Mouse (Mus musculus): ENCODE results near the gene Arsb. TPM values are rescaled to one million over a fixed set of nuclear protein-coding genes. Genes with fewer than 3 reads are reported as not detected.
"Not testable (repeated sequence)": the region's sequence is repeated elsewhere in the genome, so short reads cannot be mapped to it uniquely, and the experiment has no call there.

Arsb gene
- polyA plus RNA-seq, 1 experiment from 2014 or later = 7.6 TPM

DNA sequence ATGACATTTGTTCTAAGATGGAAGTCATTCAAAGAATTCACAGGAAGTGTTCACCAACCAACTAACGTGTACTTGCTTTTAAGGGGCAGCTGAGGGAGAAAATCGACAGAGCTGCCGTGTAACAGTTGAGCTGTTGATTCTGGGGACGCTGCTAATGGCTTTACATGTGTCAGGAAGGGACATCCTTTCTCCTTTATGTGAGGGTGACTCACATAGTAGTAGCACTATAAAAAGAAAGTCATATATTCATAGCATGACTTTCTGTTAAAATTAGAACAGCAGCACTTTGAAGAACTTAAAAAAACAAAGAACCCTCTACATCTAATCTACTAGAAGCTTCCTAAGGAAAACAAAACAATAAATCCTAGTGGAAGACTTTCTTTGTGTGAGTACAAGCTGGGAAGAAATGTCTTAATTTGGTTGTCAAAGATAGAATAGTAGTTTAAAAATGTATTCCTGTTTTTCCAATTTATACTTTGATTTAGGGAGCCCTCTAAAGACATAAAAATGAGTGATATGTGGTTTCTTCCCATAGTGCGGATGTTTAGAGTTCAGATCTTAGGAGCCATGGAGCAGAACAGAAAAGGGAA, 25.7 kb downstream of the Arsb start:
- H3K36me3 ChIP-seq = no peaks in the 10 kb centered on the region
- no peak for ATAC-seq (ENCODE audit: low FRiP score, low read depth)
- H3K9ac ChIP-seq = no peak overlapping the region
- no peaks in the 10 kb centered on the region for H3K27me3 ChIP-seq (replicated peaks)
- no peak overlapping the region for H3K4me2 ChIP-seq (replicated peaks)
- H3K4me3 ChIP-seq = no peak overlapping the region
- no peaks in the 10 kb centered on the region; the same call in 1 of the 2 replicates for H3K4me1 ChIP-seq
- H3K9me3 ChIP-seq = no peaks in the 10 kb centered on the region
- WGBS = 82% methylated on average over 5 of the region's 5 CpGs
- no peak overlapping the region for H3K27ac ChIP-seq

DNA sequence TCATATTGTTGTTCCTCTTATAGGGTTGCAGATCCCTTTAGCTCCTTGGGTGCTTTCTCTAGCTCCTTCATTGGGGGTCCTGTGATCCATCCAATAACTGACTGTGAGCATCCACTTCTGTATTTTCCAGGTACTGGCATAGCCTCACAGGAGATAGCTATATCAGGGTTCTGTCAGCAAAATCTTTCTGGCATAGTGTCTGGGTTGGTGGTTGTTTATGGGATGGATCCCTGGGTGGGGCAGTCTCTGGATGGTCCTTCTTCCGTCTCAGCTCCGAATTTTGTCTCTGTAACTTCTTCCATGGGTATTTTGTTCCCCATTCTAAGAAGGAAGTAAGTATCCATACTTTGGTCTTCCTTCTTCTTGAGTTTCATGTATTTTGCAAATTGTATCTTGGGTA, 38.9 kb downstream of the Arsb start:
- not testable (repeated sequence) for H3K27ac ChIP-seq; H3K4me3 ChIP-seq; H3K36me3 ChIP-seq; H3K9me3 ChIP-seq; H3K4me2 ChIP-seq (replicated peaks); H3K4me1 ChIP-seq; H3K9ac ChIP-seq; ATAC-seq (ENCODE audit: low FRiP score, low read depth); H3K27me3 ChIP-seq (replicated peaks)
- WGBS = 92% methylated on average over 2 of the region's 2 CpGs

DNA sequence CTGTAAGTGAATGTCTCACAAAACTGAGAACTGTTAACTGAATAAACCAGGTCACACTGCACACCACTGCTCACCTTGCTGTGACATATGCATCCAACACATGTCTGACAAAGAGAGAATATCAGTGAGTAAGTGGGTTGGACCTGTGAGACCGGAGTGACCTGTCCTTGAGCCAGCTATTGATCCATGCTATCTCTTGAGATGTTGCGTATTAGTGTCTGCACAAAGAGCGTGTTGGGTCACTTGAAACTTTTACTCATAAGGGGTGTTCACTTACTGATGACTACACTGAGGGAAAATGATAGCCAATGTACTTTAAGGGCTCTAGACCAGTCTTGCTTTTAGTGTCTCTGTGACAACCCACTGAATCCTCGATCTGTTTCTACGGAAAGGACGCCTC, 42.7 kb downstream of the Arsb start:
- 95% methylated on average over 6 of the region's 6 CpGs for WGBS
- Histone ChIP-seq H3K27me3 (replicated peaks) (no peaks in the 10 kb centered on the region), H3K4me2 (replicated peaks) (no peak overlapping the region), H3K9me3 (no peaks in the 10 kb centered on the region), H3K9ac (no peak overlapping the region), H3K36me3 (no peaks in the 10 kb centered on the region), H3K4me3 (no peak overlapping the region), H3K27ac (no peak overlapping the region), H3K4me1 (no peaks in the 10 kb centered on the region)
- no peak for ATAC-seq (ENCODE audit: low FRiP score, low read depth)

DNA sequence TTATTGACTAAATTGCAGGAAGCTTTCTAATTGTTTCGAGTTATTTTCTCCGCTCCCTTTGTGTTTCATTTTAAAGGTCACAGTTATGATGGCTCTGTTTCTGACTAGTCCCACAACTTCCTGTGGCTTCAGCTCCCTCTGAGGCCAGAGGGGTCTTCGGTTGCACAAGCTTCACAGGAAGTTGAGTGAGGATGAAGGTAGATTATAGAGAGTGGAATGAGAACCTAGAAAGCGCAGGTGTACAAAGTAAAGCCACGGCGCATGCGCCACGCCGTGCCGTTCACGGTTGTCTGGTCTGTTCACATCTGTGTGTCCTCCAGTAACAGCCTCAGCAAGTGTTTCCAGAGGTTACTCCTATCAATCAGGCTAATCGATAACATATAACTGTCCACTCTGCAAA, 43.2 kb downstream of the Arsb start:
- Histone ChIP-seq H3K4me2 (replicated peaks) (no peak overlapping the region), H3K27me3 (replicated peaks) (no peaks in the 10 kb centered on the region), H3K9me3 (0 out of 2 replicates have a peak, but pooled peaks cover 5% of the 10 kb centered on the region), H3K4me1 (no peaks in the 10 kb centered on the region), H3K36me3 (no peaks in the 10 kb centered on the region), H3K27ac (no peak overlapping the region), H3K4me3 (no peak overlapping the region), H3K9ac (no peak overlapping the region)
- 96% methylated on average over 12 of the region's 12 CpGs for WGBS
- no peak for ATAC-seq (ENCODE audit: low FRiP score, low read depth)

DNA sequence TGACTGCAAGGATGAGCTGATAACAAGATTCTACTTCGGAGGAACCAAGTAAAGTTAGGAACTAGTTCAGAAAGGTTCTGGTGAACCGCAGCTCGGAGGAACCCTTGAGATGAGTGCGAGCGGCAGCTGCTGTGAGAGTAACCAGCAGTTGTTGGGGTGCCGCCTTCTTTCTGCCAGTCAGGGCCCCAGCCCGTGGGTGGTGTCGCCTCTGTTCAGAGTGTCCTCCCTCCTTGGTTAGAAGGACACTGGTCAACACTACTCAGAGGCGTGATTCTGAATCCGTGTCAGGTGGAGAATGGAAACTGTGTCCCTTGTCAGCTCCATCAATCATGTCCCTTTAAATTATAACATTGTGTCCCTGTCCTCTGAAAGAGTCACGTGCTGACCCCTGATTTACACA, 43.7 kb downstream of the Arsb start:
- 0 out of 2 replicates have a peak, but pooled peaks cover 5% of the 10 kb centered on the region for H3K9me3 ChIP-seq
- ATAC-seq (ENCODE audit: low FRiP score, low read depth) = no peak
- 80% methylated on average over 11 of the region's 11 CpGs for WGBS

DNA sequence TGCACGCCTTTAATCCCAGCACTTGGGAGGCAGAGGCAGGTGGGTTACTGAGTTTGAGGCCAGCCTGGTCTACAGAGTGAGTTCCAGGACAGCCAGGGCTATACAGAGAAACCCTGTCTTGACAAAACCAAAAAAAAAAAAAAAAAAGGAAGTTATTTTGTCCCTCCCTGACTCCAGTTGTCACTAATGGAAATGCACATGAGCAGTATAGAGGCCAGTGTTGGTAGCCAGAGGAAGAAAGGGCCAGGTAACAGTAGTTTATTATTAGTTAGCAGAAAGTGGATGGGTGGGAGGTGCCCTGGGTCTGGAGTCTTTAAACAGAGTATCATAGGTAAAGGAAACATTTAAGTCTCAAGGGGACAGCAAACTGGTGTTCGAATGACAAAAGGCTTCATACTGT, 44.7 kb downstream of the Arsb start:
- Histone ChIP-seq H3K36me3 (no peaks in the 10 kb centered on the region), H3K9ac (no peak overlapping the region), H3K27ac (no peak overlapping the region), H3K4me1 (no peaks in the 10 kb centered on the region), H3K9me3 (0 out of 2 replicates have a peak, but pooled peaks cover 5% of the 10 kb centered on the region), H3K4me2 (replicated peaks) (no peak overlapping the region), H3K4me3 (no peak overlapping the region), H3K27me3 (replicated peaks) (no peaks in the 10 kb centered on the region)
- WGBS = 82% methylated on average over 2 of the region's 2 CpGs
- ATAC-seq (ENCODE audit: low FRiP score, low read depth) = no peak

More for the DNA sequence above, 43.7 kb downstream of the Arsb start:
- no peak overlapping the region for H3K27ac ChIP-seq
- H3K4me2 ChIP-seq (replicated peaks) = no peak overlapping the region
- H3K4me3 ChIP-seq = no peak overlapping the region
- H3K36me3 ChIP-seq = no peaks in the 10 kb centered on the region
- H3K4me1 ChIP-seq = no peaks in the 10 kb centered on the region
- H3K27me3 ChIP-seq (replicated peaks) = no peaks in the 10 kb centered on the region
- H3K9ac ChIP-seq = no peak overlapping the region

DNA sequence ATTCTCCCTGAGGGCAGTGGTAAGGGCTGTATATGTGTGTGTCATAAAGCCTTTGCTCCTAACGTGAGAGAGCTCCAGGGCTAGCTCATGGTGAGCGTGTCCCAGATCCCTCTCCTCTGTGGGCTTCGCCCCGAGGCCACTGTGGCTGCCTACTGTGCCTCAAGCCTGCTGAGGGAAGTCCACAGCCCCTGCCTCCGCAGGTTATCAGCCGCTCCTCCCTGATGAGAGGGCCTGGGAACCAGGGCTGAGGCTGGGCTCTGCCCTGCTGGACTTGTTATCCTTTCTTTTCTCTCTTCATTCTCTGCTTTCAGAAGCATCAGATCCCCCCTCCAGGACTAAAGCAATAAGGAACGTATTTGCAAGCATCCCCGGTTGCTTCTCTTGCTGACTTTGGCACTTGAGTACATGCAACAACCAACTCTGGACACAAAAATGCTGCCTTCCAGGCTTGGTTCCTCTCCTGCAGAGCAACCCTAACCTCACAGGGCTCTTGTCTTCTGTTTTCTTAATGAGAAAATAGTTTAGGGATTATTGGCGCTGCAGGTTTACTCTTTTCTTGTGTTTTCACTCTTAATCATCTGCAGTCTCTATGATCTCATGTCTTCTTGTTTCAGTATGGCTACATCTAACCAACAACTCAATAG, 45.4 kb downstream of the Arsb start:
- no peaks in the 10 kb centered on the region for H3K4me1 ChIP-seq
- no peak overlapping the region for H3K9ac ChIP-seq
- 0 out of 2 replicates have a peak, but pooled peaks cover 5% of the 10 kb centered on the region for H3K9me3 ChIP-seq
- no peaks in the 10 kb centered on the region for H3K27me3 ChIP-seq (replicated peaks)
- WGBS = 57% methylated on average over 9 of the region's 9 CpGs
- no peak overlapping the region for H3K27ac ChIP-seq
- H3K4me2 ChIP-seq (replicated peaks) = no peak overlapping the region
- ATAC-seq (ENCODE audit: low FRiP score, low read depth) = no peak
- H3K4me3 ChIP-seq = no peak overlapping the region
- no peaks in the 10 kb centered on the region for H3K36me3 ChIP-seq

DNA sequence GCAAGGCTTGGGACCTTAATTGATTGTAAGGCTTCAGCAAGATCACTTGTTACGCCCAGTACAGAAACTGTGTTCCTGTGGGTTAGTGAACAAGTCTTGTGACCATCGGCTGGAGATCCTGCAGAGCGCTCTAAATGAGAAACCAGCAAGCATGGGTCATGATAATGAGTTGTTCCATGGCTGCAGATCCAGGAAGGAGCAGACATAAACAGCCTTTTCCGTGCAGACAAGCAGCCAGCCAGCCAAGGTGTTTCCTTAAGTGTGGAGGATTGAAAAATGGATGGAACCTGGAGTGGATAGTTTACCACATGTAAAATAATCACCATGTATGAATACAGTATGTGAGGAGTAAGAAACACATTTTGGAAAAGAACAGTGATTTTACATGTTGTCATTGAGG, 48.7 kb downstream of the Arsb start:
- Histone ChIP-seq H3K9me3 (0 out of 2 replicates have a peak, but pooled peaks cover 5% of the 10 kb centered on the region), H3K27me3 (replicated peaks) (no peaks in the 10 kb centered on the region), H3K36me3 (no peaks in the 10 kb centered on the region), H3K4me2 (replicated peaks) (no peak overlapping the region), H3K9ac (no peak overlapping the region), H3K4me3 (no peak overlapping the region), H3K4me1 (no peaks in the 10 kb centered on the region), H3K27ac (no peak overlapping the region)
- 84% methylated on average over 4 of the region's 4 CpGs for WGBS
- no peak for ATAC-seq (ENCODE audit: low FRiP score, low read depth)

DNA sequence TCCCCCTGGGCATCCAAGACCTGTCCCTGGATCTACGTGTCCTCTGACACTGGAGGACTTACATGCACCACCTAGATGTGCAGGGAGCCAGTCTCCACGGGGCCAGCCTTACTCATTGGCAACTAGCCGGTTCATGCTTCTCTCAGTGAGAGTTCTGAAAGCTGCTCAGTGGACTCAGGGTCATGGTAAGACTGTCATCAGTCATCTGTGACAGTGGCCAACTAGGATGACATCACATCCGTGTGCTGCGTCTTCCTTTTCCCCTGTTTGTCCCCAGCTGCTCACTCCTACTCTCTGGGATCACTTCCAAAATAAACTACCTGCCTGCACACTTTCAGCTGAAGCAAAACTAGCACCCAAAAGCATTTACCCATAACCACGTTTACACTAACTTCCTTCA, 50.6 kb downstream of the Arsb start:
- Histone ChIP-seq H3K9me3 (0 out of 2 replicates have a peak, but pooled peaks cover 5% of the 10 kb centered on the region), H3K27me3 (replicated peaks) (no peaks in the 10 kb centered on the region), H3K9ac (no peak overlapping the region), H3K27ac (no peak overlapping the region), H3K4me1 (no peaks in the 10 kb centered on the region), H3K4me2 (replicated peaks) (no peak overlapping the region), H3K36me3 (no peaks in the 10 kb centered on the region), H3K4me3 (no peak overlapping the region)
- no peak for ATAC-seq (ENCODE audit: low FRiP score, low read depth)
- WGBS = 81% methylated on average over 6 of the region's 6 CpGs

DNA sequence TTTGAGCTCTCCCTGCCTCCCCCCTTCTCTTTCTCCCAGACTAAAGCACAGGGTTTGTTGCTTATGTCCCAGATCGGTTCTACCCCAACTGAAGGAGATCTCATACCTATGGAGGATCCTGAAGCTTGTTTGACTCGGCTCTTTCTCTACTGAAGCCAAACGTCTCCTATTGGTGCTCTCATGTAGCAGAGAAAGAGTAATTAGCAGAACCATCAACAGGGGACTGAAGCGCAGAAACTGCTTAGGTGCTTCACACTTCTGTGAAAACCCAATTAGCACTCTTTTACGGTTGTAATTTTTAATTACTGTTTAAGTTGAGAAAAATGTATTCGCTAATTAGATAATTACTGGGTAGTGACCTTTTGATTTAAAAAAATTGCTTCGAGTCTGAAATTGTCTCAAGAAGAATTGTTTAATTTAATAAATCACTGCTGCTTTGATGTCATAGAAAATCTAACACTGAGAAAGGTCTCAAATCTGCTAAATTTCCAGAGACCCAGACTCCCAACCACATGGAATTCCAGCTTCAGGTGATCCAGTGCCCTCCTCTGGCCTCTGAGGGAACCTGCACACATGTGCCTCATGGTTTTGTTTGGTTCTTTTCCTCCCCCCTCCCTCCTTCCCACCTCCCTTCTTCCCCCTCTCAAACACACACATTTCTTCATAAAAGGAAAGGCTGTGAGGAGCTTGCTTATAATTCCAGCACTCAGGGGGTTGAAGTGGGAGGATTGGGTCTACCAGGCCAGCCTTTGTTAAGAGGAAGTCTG, 54.5 kb downstream of the Arsb start:
- H3K27me3 ChIP-seq (replicated peaks) = no peaks in the 10 kb centered on the region
- H3K4me1 ChIP-seq = no peaks in the 10 kb centered on the region
- H3K4me3 ChIP-seq = no peak overlapping the region
- no peak overlapping the region for H3K9ac ChIP-seq
- ATAC-seq (ENCODE audit: low FRiP score, low read depth) = no peak
- no peak overlapping the region for H3K4me2 ChIP-seq (replicated peaks)
- WGBS = 83% methylated on average over 7 of the region's 7 CpGs
- H3K9me3 ChIP-seq = no peaks in the 10 kb centered on the region
- H3K36me3 ChIP-seq = no peaks in the 10 kb centered on the region
- no peak overlapping the region for H3K27ac ChIP-seq

DNA sequence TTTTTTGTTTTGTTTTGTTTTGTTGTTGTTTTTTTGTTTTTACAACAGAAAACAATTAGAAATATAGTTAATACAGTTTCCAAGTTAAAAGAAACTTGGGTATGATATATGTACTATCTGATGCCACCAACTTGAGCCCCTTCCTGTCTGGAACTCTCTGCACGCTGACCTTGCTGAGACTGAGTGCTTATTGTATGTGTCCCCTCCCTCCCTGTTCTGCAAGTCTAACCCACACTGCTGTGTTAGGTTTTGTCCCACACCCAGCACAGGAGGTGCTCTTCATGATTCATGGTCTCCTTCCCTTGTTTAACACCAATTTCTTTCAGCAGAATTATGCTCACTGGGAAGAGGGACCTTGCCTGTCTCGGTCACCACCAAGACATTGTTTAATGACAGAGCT, 56.3 kb downstream of the Arsb start:
- no peak overlapping the region for H3K4me2 ChIP-seq (replicated peaks)
- ATAC-seq (ENCODE audit: low FRiP score, low read depth) = no peak
- H3K9ac ChIP-seq = no peak overlapping the region
- H3K27ac ChIP-seq = no peak overlapping the region
- no peaks in the 10 kb centered on the region for H3K4me1 ChIP-seq
- H3K27me3 ChIP-seq (replicated peaks) = no peaks in the 10 kb centered on the region
- H3K36me3 ChIP-seq = no peaks in the 10 kb centered on the region
- H3K9me3 ChIP-seq = no peaks in the 10 kb centered on the region
- 59% methylated on average over 2 of the region's 2 CpGs for WGBS
- H3K4me3 ChIP-seq = no peak overlapping the region

DNA sequence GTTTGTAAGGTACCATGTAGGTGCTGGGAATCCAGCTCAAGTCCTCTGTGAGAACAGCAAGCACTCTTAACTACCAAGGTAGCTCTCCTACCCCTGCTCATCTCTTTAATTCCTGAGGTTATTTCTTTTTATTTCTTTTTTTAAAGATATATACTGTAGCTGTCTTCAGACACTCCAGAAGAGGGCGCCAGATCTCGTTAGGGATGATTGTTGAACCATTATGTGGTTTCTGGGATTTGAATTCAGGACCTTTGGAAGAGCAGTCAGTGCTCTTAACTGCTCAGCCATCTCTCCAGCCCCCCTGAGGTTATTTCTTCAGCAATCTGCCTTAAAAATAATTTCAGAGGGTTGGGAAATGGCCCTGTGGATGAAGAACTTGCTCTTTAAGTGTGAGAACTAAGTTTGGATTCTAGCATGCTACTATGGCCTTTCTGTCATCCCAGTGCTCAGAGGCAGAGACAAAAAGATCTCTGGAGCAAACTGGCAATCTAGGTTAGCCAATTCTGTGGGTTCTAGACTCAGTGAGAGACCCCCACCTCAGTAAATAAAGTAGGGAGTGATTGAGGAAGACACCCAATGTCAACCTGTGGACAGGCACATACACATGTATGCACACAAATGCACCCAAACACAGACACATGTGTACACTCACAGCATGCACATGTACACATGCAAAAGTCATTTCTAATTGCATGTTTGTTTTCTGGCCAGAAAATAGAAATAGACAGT, 58.3 kb downstream of the Arsb start:
- no peak overlapping the region for H3K27ac ChIP-seq
- no peak overlapping the region for H3K4me3 ChIP-seq
- ATAC-seq (ENCODE audit: low FRiP score, low read depth) = no peak
- H3K9ac ChIP-seq = no peak overlapping the region
- no peaks in the 10 kb centered on the region for H3K4me1 ChIP-seq
- H3K27me3 ChIP-seq (replicated peaks) = no peaks in the 10 kb centered on the region
- no peaks in the 10 kb centered on the region for H3K36me3 ChIP-seq
- 51% methylated on average over 2 of the region's 2 CpGs for whole genome bisulfite sequencing
- H3K4me2 ChIP-seq (replicated peaks) = no peak overlapping the region
- no peaks in the 10 kb centered on the region for H3K9me3 ChIP-seq

Data from neural tube, embryonic 12.5 days (tissue).